Mouse (Mus musculus) heart, embryonic 16.5 days (tissue): ENCODE data around the gene Prkce. TPM values are rescaled to one million over a fixed set of nuclear protein-coding genes. Genes with fewer than 3 reads are reported as not detected.
A peak's percentile ranks its signal among the peaks of the same experiment; 100 is the strongest.

ENCODE experiments used
- ATAC-seq: fragments of 200-750 bp; cut with Nextera tagmentation; replicated peaks from 2 replicates; pipeline ENCODE4 v1.8.0; 2017; ENCODE audit warnings: moderate number of reproducible peaks; ENCODE audit not compliant: insufficient read depth, low FRiP score; ENCODE audit errors: extremely low read depth
- H3K27ac ChIP-seq: fragments of 300-500 bp; sonication (generic); 2 replicates; pipeline ENCODE4 v1.5.1; 2014; ENCODE audit warnings: mild to moderate bottlenecking, low read length, control low read depth, moderate library complexity
- H3K27me3 ChIP-seq: fragments of 300-500 bp; sonication (generic); 2 replicates; pipeline ENCODE4 v1.6.1; 2014; ENCODE audit warnings: low read length, mixed read lengths; ENCODE audit not compliant: control insufficient read depth, insufficient read depth
- H3K36me3 ChIP-seq: fragments of 300-500 bp; sonication (generic); 2 replicates; pipeline ENCODE4 v1.6.1; 2014; ENCODE audit not compliant: control insufficient read depth, insufficient read depth
- H3K4me1 ChIP-seq: fragments of 300-500 bp; sonication (generic); 2 replicates; pipeline ENCODE4 v1.6.1; 2014; ENCODE audit warnings: low read length, mixed read lengths; ENCODE audit not compliant: control insufficient read depth, insufficient read depth
- H3K4me2 ChIP-seq: fragments of 300-500 bp; sonication (generic); 2 replicates; pipeline ENCODE4 v1.6.1; 2014; ENCODE audit warnings: low read depth, mild to moderate bottlenecking, control low read depth, low read length
- H3K4me3 ChIP-seq: fragments of 300-500 bp; sonication (generic); 2 replicates; pipeline ENCODE4 v1.5.1; 2014; ENCODE audit warnings: mild to moderate bottlenecking, control low read depth, low read length
- H3K9ac ChIP-seq: fragments of 300-500 bp; sonication (generic); 2 replicates; pipeline ENCODE4 v1.6.1; 2014; ENCODE audit warnings: low read length, control low read depth
- H3K9me3 ChIP-seq: fragments of 300-500 bp; sonication (generic); replicated peaks from 2 replicates; pipeline ENCODE4 v1.6.1; 2016; ENCODE audit warnings: low read length; ENCODE audit not compliant: control insufficient read depth
- WGBS: fragments of 180-500 bp; shearing (Covaris S2); extraction: QIAGEN DNeasy Blood & Tissue Kit; methylation state at CpG from one replicate; pipeline ENCODE4 v1.1.7; 2014; 5-methylcytosine and 5-hydroxymethylcytosine counted together
- polyA plus RNA-seq: library from polyadenylated mRNA; unstranded; fragments of >200 nt; fragmentation: Nextera tagmentation; extraction: Ambion mirVana; gene quantifications from 2 replicates; pipeline ENCODE4 v1.2.1, GENCODE M21; 2015

Gene Prkce
- polyA plus RNA-seq, 1 experiment from 2014 or later = 6.0 TPM

DNA sequence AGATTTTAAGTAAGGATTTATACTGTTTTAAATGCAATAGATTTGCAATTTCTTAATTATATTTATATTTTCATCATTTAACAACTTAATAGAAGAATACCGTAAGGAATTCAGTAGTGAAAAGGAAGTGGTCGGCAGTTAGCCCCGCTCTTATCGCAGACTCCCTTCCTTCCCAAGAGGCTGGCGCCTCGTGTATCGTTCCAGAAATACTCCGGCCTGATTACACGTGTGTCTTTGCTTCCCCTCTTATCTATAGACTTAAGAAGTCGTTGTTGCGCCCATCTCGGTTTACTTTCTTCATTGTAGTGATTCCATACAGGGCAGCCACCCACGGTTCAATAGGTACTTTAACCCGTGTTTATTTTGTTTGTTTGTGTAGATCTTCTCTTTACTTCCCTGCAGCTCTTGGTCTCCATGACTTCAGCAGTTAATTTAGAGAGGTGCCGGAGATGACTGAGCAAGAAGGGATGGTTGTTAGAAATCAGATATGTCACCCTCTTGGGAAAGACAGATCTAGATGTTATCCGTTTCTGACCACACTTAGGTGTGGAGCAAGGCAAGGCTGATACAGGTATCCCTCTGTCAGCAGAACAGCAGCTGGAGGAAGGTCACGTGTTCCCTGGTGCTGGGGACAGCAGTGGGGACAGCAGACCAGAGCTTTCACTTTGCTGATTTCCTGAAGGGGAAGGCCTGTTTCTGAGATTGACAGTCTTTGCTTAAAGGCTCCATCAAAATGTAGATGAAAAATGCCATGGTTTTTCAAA lies 40.7 kb downstream of the Prkce start:
- no peak for ATAC-seq
- Histone ChIP-seq H3K4me3 (peak overlapping the region; percentile 21; the same call in 1 of the 2 replicates), H3K27me3 (no peaks in the 10 kb centered on the region), H3K36me3 (no peaks in the 10 kb centered on the region), H3K9me3 (no peaks in the 10 kb centered on the region), H3K4me1 (peaks cover 32% of the 10 kb centered on the region), H3K4me2 (peak overlapping the region; percentile 52), H3K27ac (no peak overlapping the region), H3K9ac (no peak overlapping the region)
- 19% methylated on average over 17 of the region's 17 CpGs for WGBS

- no peak for ATAC-seq
- peaks cover 26% of the 10 kb centered on the region for H3K4me1 ChIP-seq
Observed at GRCm38 (mm10) chr17:86208821-86209186, 41.2 kb downstream of the Prkce start.

DNA sequence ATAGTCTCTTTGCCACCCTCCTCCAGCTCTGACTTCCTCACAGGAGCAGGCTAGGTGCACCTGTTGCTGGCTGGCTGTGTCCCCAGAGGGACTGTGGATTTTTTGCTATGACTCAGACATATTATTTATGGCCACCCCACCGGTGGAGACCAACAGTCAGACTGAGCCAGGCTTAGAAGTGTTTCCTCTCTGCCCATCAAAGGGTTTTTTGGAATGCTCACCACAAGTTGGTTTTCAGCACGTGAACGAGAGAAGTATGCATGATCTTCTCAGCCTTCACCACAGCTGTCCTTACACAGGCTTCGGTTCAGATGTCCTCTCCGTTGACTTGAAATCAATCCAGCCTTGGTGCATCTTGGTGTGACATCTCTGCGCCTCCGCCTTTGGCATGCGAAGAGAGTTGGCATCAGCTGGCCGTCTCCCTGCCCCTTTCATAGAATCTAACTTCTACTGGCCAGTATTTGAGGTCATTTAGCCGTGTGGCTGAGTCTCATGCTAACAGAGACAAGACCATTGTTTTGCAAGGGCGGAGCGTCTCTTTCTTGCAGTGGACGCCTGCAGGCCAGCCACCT lies 42.2 kb downstream of the Prkce start:
- Histone ChIP-seq H3K4me2 (no peak overlapping the region), H3K9me3 (no peaks in the 10 kb centered on the region), H3K4me1 (peaks cover 20% of the 10 kb centered on the region), H3K36me3 (no peaks in the 10 kb centered on the region), H3K4me3 (no peak overlapping the region), H3K27me3 (no peaks in the 10 kb centered on the region), H3K27ac (no peak overlapping the region), H3K9ac (no peak overlapping the region)
- 75% methylated on average over 13 of the region's 13 CpGs for WGBS
- ATAC-seq = no peak

More at GRCm38 (mm10) chr17:86208821-86209186, 41.2 kb downstream of the Prkce start:
- H3K9ac ChIP-seq = no peak overlapping the region
- H3K27me3 ChIP-seq = no peaks in the 10 kb centered on the region
- no peaks in the 10 kb centered on the region for H3K9me3 ChIP-seq
- H3K4me2 ChIP-seq = no peak overlapping the region
- 86% methylated on average over 5 of the region's 5 CpGs for WGBS
- H3K27ac ChIP-seq = no peak overlapping the region
- H3K36me3 ChIP-seq = no peaks in the 10 kb centered on the region
- no peak overlapping the region for H3K4me3 ChIP-seq

DNA sequence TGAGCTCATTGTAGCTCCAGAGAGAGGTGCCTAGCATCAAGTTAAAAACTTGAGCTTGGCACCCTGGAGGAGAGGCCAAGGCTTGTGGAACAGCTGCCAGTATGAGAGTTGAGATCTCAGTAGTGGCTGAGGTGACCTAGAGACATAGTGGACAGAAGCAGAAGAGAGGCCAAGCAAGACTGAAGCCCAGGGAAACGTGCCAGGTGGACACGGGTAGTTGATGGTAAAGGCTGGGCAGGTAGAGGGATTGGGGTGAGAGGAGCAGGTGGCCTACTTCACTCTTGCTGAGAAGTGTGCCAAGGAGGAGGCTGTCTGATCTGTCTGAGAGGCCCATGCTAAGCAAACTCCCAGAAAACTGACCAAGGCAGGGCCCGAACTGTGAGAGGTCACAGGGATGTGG lies 44.6 kb downstream of the Prkce start:
- Histone ChIP-seq H3K27me3 (no peaks in the 10 kb centered on the region), H3K9ac (no peak overlapping the region), H3K4me2 (no peak overlapping the region), H3K4me1 (peaks cover 20% of the 10 kb centered on the region), H3K9me3 (no peaks in the 10 kb centered on the region), H3K36me3 (no peaks in the 10 kb centered on the region), H3K27ac (no peak overlapping the region), H3K4me3 (no peak overlapping the region)
- ATAC-seq = no peak
- WGBS = 90% methylated on average over 3 of the region's 3 CpGs

GRCm38 (mm10) chr17:86214285-86214684 lies 46.7 kb downstream of the Prkce start:
- ATAC-seq = no peak
- H3K9ac ChIP-seq = no peak overlapping the region
- WGBS = 46% methylated on average over 9 of the region's 9 CpGs
- H3K27ac ChIP-seq = no peak overlapping the region
- no peak overlapping the region for H3K4me2 ChIP-seq
- no peaks in the 10 kb centered on the region for H3K9me3 ChIP-seq
- peaks cover 7% of the 10 kb centered on the region for H3K4me1 ChIP-seq
- no peaks in the 10 kb centered on the region for H3K27me3 ChIP-seq
- H3K36me3 ChIP-seq = no peaks in the 10 kb centered on the region
- no peak overlapping the region for H3K4me3 ChIP-seq

DNA sequence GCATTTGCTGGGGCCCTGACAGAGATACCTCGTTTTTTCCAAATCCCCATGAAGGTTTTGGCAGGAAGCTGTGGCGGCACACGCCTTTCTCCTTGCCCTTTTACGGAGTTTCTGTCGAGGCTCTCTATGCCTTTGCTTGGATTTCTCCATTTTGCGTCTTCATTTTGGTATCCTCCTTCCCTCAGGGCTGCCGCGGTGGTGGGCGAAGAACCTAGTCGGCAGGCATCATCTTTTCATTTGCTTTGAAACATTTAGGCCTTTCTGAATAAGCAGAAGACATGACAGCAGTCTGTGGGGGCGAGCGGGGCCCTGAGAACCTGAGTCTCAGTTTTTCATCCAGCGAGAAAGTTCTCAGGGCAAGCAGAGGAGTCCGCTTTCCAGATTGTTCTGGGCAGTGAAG lies 47.2 kb downstream of the Prkce start:
- WGBS = 81% methylated on average over 14 of the region's 14 CpGs
- ATAC-seq = no peak

DNA sequence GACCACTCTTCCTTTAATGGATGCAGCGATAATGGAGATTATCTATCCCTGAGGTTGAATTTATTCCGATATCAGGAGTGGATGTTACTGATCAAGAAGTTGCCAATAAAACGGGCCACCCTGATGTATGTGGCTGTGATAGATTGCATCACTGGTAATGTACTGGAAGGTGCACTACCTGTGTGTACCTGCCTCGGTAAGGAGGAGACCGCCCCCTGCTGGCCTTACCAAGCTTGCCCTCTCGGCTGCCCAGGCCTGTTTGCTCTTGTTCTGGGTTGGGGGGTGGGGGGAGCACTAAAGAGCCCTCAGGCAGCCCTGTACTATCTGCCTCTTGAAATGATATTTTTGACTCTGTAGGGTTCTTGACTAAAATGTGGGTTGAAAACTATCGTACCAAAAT lies 48.2 kb downstream of the Prkce start:
- Histone ChIP-seq H3K27ac (no peak overlapping the region), H3K4me1 (no peaks in the 10 kb centered on the region), H3K9ac (no peak overlapping the region), H3K27me3 (no peaks in the 10 kb centered on the region), H3K4me2 (no peak overlapping the region), H3K9me3 (no peaks in the 10 kb centered on the region), H3K36me3 (no peaks in the 10 kb centered on the region), H3K4me3 (no peak overlapping the region)
- ATAC-seq = no peak
- WGBS = 75% methylated on average over 7 of the region's 7 CpGs

More for the DNA sequence above, 47.2 kb downstream of the Prkce start:
- Histone ChIP-seq H3K9ac (no peak overlapping the region), H3K4me2 (no peak overlapping the region), H3K4me3 (no peak overlapping the region), H3K9me3 (no peaks in the 10 kb centered on the region), H3K27me3 (no peaks in the 10 kb centered on the region), H3K4me1 (peaks cover 2% of the 10 kb centered on the region), H3K27ac (no peak overlapping the region), H3K36me3 (no peaks in the 10 kb centered on the region)

GRCm38 (mm10) chr17:86217468-86217867 lies 49.9 kb downstream of the Prkce start:
- Histone ChIP-seq H3K9me3 (no peaks in the 10 kb centered on the region), H3K27me3 (no peaks in the 10 kb centered on the region), H3K4me1 (no peaks in the 10 kb centered on the region), H3K36me3 (no peaks in the 10 kb centered on the region), H3K9ac (no peak overlapping the region), H3K4me3 (no peak overlapping the region), H3K4me2 (no peak overlapping the region), H3K27ac (no peak overlapping the region)
- WGBS = 68% methylated on average over 5 of the region's 5 CpGs
- no peak for ATAC-seq

DNA sequence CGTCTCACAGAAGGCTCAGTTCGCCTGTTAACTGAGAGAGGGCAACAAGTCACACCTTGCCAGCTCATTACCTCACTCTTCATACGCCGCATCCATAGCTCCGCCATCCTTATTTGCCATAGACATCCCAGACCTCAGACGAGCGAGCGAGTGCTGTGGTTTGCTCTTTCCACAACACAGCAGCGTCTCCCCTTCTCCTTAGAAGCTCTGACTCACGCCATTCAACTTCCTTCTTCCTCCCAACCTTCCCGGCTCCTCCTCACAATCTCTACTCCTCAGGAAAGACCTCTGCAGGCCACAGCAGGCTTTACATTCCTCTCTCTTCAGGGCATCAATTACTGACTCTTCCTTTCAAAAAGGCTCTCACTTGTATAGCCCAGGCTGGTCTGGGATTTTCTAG lies 51.0 kb downstream of the Prkce start:
- H3K9ac ChIP-seq = no peak overlapping the region
- no peaks in the 10 kb centered on the region for H3K9me3 ChIP-seq
- 80% methylated on average over 11 of the region's 11 CpGs for WGBS
- no peak for ATAC-seq
- H3K27ac ChIP-seq = no peak overlapping the region
- H3K27me3 ChIP-seq = no peaks in the 10 kb centered on the region
- H3K4me1 ChIP-seq = no peaks in the 10 kb centered on the region
- no peaks in the 10 kb centered on the region for H3K36me3 ChIP-seq
- no peak overlapping the region for H3K4me3 ChIP-seq
- no peak overlapping the region for H3K4me2 ChIP-seq
